In genomic region chr1:128832201-128832883, GRCm38 (mm10) we compare ENCODE assay signal across 8 mouse cellular contexts.
DNase-seq lines count a peak whose midpoint lies in the region; ATAC-seq and TF ChIP-seq lines count a peak whose summit lies in the region.

No protein-coding gene starts in this region.

- 29% methylated on average over 18 of the region's 18 CpGs for WGBS in embryonic facial prominence, embryonic 14.5 days
- 28% methylated on average over 18 of the region's 18 CpGs for WGBS in heart, embryonic 10.5 days
- WGBS in kidney, embryonic 14.5 days: 18% methylated on average over 18 of the region's 18 CpGs
- WGBS in limb, embryonic 15.5 days: 28% methylated on average over 18 of the region's 18 CpGs
- 44% methylated on average over 18 of the region's 18 CpGs for WGBS in midbrain, postnatal 0 days

- peak overlapping the region; percentile 51 for H3K4me2 ChIP-seq in embryonic facial prominence, embryonic 14.5 days (ENCODE audit: low read depth, low read length)
- peak overlapping the region; percentile 47 for H3K4me2 ChIP-seq in kidney, embryonic 14.5 days (replicated peaks; ENCODE audit: low read depth, low read length)
- H3K4me2 ChIP-seq in limb, embryonic 15.5 days: peak overlapping the region; percentile 35
- H3K4me2 ChIP-seq in midbrain, postnatal 0 days (ENCODE audit: low read depth, low read length, poor library complexity, severe bottlenecking): no peak overlapping the region

- ATAC-seq in embryonic facial prominence, embryonic 14.5 days (ENCODE audit: low read depth): peak; percentile 74
- peak; percentile 79 for ATAC-seq in kidney, embryonic 14.5 days (ENCODE audit: low FRiP score, low TSS enrichment)
- ATAC-seq in limb, embryonic 15.5 days (ENCODE audit: insufficient number of reproducible peaks, low FRiP score, low TSS enrichment, low read depth): no peak
- no peak for ATAC-seq in midbrain, postnatal 0 days (ENCODE audit: low FRiP score)

- no peaks in the 10 kb centered on the region for H3K9me3 ChIP-seq in embryonic facial prominence, embryonic 14.5 days (ENCODE audit: control insufficient read depth, low read length)
- no peaks in the 10 kb centered on the region for H3K9me3 ChIP-seq in heart, embryonic 10.5 days
- H3K9me3 ChIP-seq in kidney, embryonic 14.5 days (ENCODE audit: control insufficient read depth, low read length): no peaks in the 10 kb centered on the region
- H3K9me3 ChIP-seq in limb, embryonic 15.5 days: no peaks in the 10 kb centered on the region
- no peaks in the 10 kb centered on the region for H3K9me3 ChIP-seq in midbrain, postnatal 0 days (ENCODE audit: low read length)

- H3K4me1 ChIP-seq in embryonic facial prominence, embryonic 14.5 days (ENCODE audit: control insufficient read depth, insufficient read depth, low read length): no peaks in the 10 kb centered on the region
- no peaks in the 10 kb centered on the region for H3K4me1 ChIP-seq in heart, embryonic 10.5 days
- H3K4me1 ChIP-seq in kidney, embryonic 14.5 days (ENCODE audit: control insufficient read depth, insufficient read depth, low read length): no peaks in the 10 kb centered on the region
- H3K4me1 ChIP-seq in limb, embryonic 15.5 days: 0 out of 2 replicates have a peak, but pooled peaks cover 3% of the 10 kb centered on the region
- no peaks in the 10 kb centered on the region for H3K4me1 ChIP-seq in midbrain, postnatal 0 days (ENCODE audit: insufficient read depth, low read length)

- H3K27me3 ChIP-seq in embryonic facial prominence, embryonic 14.5 days (replicated peaks; ENCODE audit: control insufficient read depth, insufficient read depth, low read length): no peaks in the 10 kb centered on the region
- no peaks in the 10 kb centered on the region; the same call in 1 of the 2 replicates for H3K27me3 ChIP-seq in heart, embryonic 10.5 days (ENCODE audit: insufficient read depth, poor library complexity, severe bottlenecking)
- no peaks in the 10 kb centered on the region for H3K27me3 ChIP-seq in kidney, embryonic 14.5 days (ENCODE audit: control insufficient read depth, insufficient read depth, low read length)
- 0 out of 2 replicates have a peak, but pooled peaks cover 2% of the 10 kb centered on the region for H3K27me3 ChIP-seq in limb, embryonic 15.5 days
- no peaks in the 10 kb centered on the region for H3K27me3 ChIP-seq in midbrain, postnatal 0 days (ENCODE audit: insufficient read depth, low read length)

- peak; percentile 70 for DNase-seq in 3T3-L1 (ENCODE audit: low read depth, low spot score)
- DNase-seq in adrenal gland, postnatal 36 days: peak; percentile 84 to 89
- peak; percentile 84 for DNase-seq in embryonic facial prominence, embryonic 14.5 days (ENCODE audit: low spot score)
- DNase-seq in heart, embryonic 10.5 days (ENCODE audit: low spot score): peak; percentile 84
- DNase-seq in midbrain, postnatal 0 days (ENCODE audit: low spot score): peak; percentile 84
- DNase-seq in spleen, postnatal 14 days (ENCODE audit: low spot score in 2 of 2): peak; percentile 65 to 79

- peak overlapping the region; percentile 58 for H3K9ac ChIP-seq in embryonic facial prominence, embryonic 14.5 days (ENCODE audit: low read depth, low read length)
- H3K9ac ChIP-seq in kidney, embryonic 14.5 days (ENCODE audit: low read depth, low read length): peak overlapping the region; percentile 45; the same call in 1 of the 2 replicates
- H3K9ac ChIP-seq in limb, embryonic 15.5 days: peak overlapping the region; percentile 7; the same call in 1 of the 2 replicates
- H3K9ac ChIP-seq in midbrain, postnatal 0 days (replicated peaks; ENCODE audit: low read length, poor library complexity, severe bottlenecking): no peak overlapping the region

- H3K27ac ChIP-seq in embryonic facial prominence, embryonic 14.5 days (replicated peaks; ENCODE audit: low read depth, low read length): no peak overlapping the region
- peak overlapping the region; percentile 78 for H3K27ac ChIP-seq in heart, embryonic 10.5 days
- H3K27ac ChIP-seq in kidney, embryonic 14.5 days (ENCODE audit: low read depth, low read length): no peak overlapping the region
- H3K27ac ChIP-seq in limb, embryonic 15.5 days: no peak overlapping the region
- no peak overlapping the region for H3K27ac ChIP-seq in midbrain, postnatal 0 days (ENCODE audit: low read depth, low read length)

- no peaks in the 10 kb centered on the region for H3K36me3 ChIP-seq in embryonic facial prominence, embryonic 14.5 days (ENCODE audit: control insufficient read depth, insufficient read depth, low read length)
- H3K36me3 ChIP-seq in heart, embryonic 10.5 days: no peaks in the 10 kb centered on the region
- H3K36me3 ChIP-seq in kidney, embryonic 14.5 days (ENCODE audit: control insufficient read depth, insufficient read depth, low read length): no peaks in the 10 kb centered on the region
- H3K36me3 ChIP-seq in limb, embryonic 15.5 days: no peaks in the 10 kb centered on the region
- H3K36me3 ChIP-seq in midbrain, postnatal 0 days (ENCODE audit: insufficient read depth, low read length): no peaks in the 10 kb centered on the region

- H3K4me3 ChIP-seq in embryonic facial prominence, embryonic 14.5 days (ENCODE audit: low read depth, low read length): peak overlapping the region; percentile 21; the same call in 1 of the 2 replicates
- peak overlapping the region; percentile 50 for H3K4me3 ChIP-seq in heart, embryonic 10.5 days
- H3K4me3 ChIP-seq in kidney, embryonic 14.5 days (ENCODE audit: low read length): peak overlapping the region; percentile 30
- peak overlapping the region; percentile 28 for H3K4me3 ChIP-seq in limb, embryonic 15.5 days
- no peak overlapping the region for H3K4me3 ChIP-seq in midbrain, postnatal 0 days (ENCODE audit: low read depth, low read length)

- peak; percentile 81 for TF ChIP-seq CTCF in midbrain, postnatal 0 days (IDR thresholded peaks at IDR 0.05)

Comparison
In these comparisons a context has a peak if more than half of its experiments do, and no peak if none do; other contexts are left out.
1. ATAC-seq: peak in embryonic facial prominence, embryonic 14.5 days (single experiment) and kidney, embryonic 14.5 days (single experiment); none in limb, embryonic 15.5 days (single experiment) and midbrain, postnatal 0 days (single experiment).
2. Peak in every context shown above with its lines, with median percentiles within 50 percentile points of each other: DNase-seq.